11 mouse cellular contexts compared by ENCODE assay signal in genomic region chr19:41724831-41725470, GRCm38 (mm10). TPM values are rescaled to one million over a fixed set of nuclear protein-coding genes. Genes with fewer than 3 reads are reported as not detected.
DNase-seq lines count a peak whose midpoint lies in the region; ATAC-seq lines count a peak whose summit lies in the region.
"Had no signal": no experiment of that assay in that cellular context is flagged by ENCODE, and none has a peak within 500 bp of the region (broad histone marks: within the 10 kb centered on the region; RNA-seq: fewer than 3 reads in every experiment).

No protein-coding gene starts in this region.

- H3K4me2 ChIP-seq in hindbrain, embryonic 11.5 days (replicated peaks; ENCODE audit: low read depth, low read length) = no peak overlapping the region
- H3K4me2 ChIP-seq in midbrain, embryonic 16.5 days (ENCODE audit: low read length) = no peak overlapping the region

- no peaks in the 10 kb centered on the region for H3K36me3 ChIP-seq in hindbrain, embryonic 11.5 days (ENCODE audit: control insufficient read depth, insufficient read depth, low read length)
- H3K36me3 ChIP-seq in midbrain, embryonic 16.5 days (ENCODE audit: control insufficient read depth, insufficient read depth, low read length) = no peaks in the 10 kb centered on the region

- intact Hi-C loops in heart, postnatal 10 days (cut with DNase I) = no loop called here

- no peak overlapping the region for H3K4me3 ChIP-seq in hindbrain, embryonic 11.5 days (ENCODE audit: low read depth, low read length)
- H3K4me3 ChIP-seq in midbrain, embryonic 16.5 days (ENCODE audit: low read depth, low read length) = no peak overlapping the region

- no peak overlapping the region for H3K9ac ChIP-seq in hindbrain, embryonic 11.5 days (ENCODE audit: low read depth, low read length)
- H3K9ac ChIP-seq in midbrain, embryonic 16.5 days (ENCODE audit: low read depth, low read length) = no peak overlapping the region

- 34% methylated on average over 9 of the region's 9 CpGs for WGBS in hindbrain, embryonic 11.5 days
- 24% methylated on average over 9 of the region's 9 CpGs for WGBS in midbrain, embryonic 16.5 days

- H3K4me1 ChIP-seq in hindbrain, embryonic 11.5 days (replicated peaks; ENCODE audit: control insufficient read depth, insufficient read depth, low read length) = 0 out of 2 replicates have a peak, but pooled peaks cover 5% of the 10 kb centered on the region
- peaks cover 9% of the 10 kb centered on the region; the same call in 1 of the 2 replicates for H3K4me1 ChIP-seq in midbrain, embryonic 16.5 days (ENCODE audit: control insufficient read depth, insufficient read depth, low read length)

- H3K9me3 ChIP-seq in hindbrain, embryonic 11.5 days (ENCODE audit: control insufficient read depth, low read length) = no peaks in the 10 kb centered on the region
- no peaks in the 10 kb centered on the region for H3K9me3 ChIP-seq in midbrain, embryonic 16.5 days (replicated peaks; ENCODE audit: control insufficient read depth, low read length, poor library complexity, severe bottlenecking)

- DNase-seq in A20 (ENCODE audit: low read depth, low spot score) (peak; percentile 81), WW6 (ENCODE audit: low read depth, low spot score) (peak; percentile 63)
- DNase-seq in hindbrain, embryonic 11.5 days (ENCODE audit: low spot score) = peak; percentile 73
- no peak for DNase-seq in heart, adult 18-20 months
- no peak for DNase-seq in heart, postnatal 10 days
- no peak for DNase-seq in urinary bladder, postnatal 36 days (ENCODE audit: low spot score in 2 of 2)
- no peak for DNase-seq in Muller cell, postnatal 12 days (ENCODE audit: inconsistent ontology term)
- DNase-seq: cerebellum, adult 9-11 months; heart, adult 11 months; spleen, adult 18-20 months had no signal

- no peak overlapping the region for H3K27ac ChIP-seq in hindbrain, embryonic 11.5 days (ENCODE audit: low read depth, low read length)
- peak overlapping the region; percentile 43 for H3K27ac ChIP-seq in midbrain, embryonic 16.5 days (ENCODE audit: low read length)

- ATAC-seq in hindbrain, embryonic 11.5 days (ENCODE audit: low FRiP score) = peak; percentile 63
- peak; percentile 52 for ATAC-seq in midbrain, embryonic 16.5 days

- no peaks in the 10 kb centered on the region for H3K27me3 ChIP-seq in hindbrain, embryonic 11.5 days (ENCODE audit: control insufficient read depth, insufficient read depth, low read length)
- H3K27me3 ChIP-seq in midbrain, embryonic 16.5 days (ENCODE audit: control insufficient read depth, insufficient read depth, low read depth, low read length) = no peaks in the 10 kb centered on the region

RNA-seq across cellular contexts. Expression of gene Slit1, which starts 18.5 kb away (rescaled TPM):
- 13.8 and 22.8 TPM in 2 replicates for polyA plus RNA-seq in hindbrain, embryonic 11.5 days (2014; fragmentation: Nextera tagmentation; extraction: Ambion mirVana)
- 18.2 and 21.4 TPM in 2 replicates for polyA plus RNA-seq in midbrain, embryonic 16.5 days (2015; fragmentation: Nextera tagmentation; extraction: Ambion mirVana)
- under 1 TPM; 0.07 to 0.08 TPM for total RNA-seq in heart, adult 18-20 months (2021)
- total RNA-seq in heart, postnatal 10 days (2021) = under 1 TPM; 0.05 to 0.40 TPM

Comparison
In these comparisons a context has a peak if more than half of its experiments do, and no peak if none do; other contexts are left out.
1. DNase-seq: peak in A20 (single experiment), WW6 (single experiment) and hindbrain, embryonic 11.5 days (single experiment); none in heart, adult 18-20 months (0 of 2), heart, postnatal 10 days (0 of 2), urinary bladder, postnatal 36 days (0 of 2) and Muller cell, postnatal 12 days (single experiment).